Mouse (Mus musculus) forebrain, postnatal 0 days (tissue): ENCODE results near the gene Kcns1. TPM values are rescaled to one million over a fixed set of nuclear protein-coding genes. Genes with fewer than 3 reads are reported as not detected.

Experiments
- ATAC-seq: fragments of 200-750 bp; cut with Nextera tagmentation; 2 replicates; pipeline ENCODE4 v1.8.0; 2017; ENCODE audit warnings: mild to moderate bottlenecking, moderate library complexity
- DNase-seq: peaks from one replicate; pipeline ENCODE4 v3.0.0-alpha.2; 2015
- H3K27ac ChIP-seq: fragments of 300-500 bp; sonication (generic); 2 replicates; pipeline ENCODE4 v1.5.1; 2014; ENCODE audit warnings: low read depth, mild to moderate bottlenecking, antibody characterized with exemption, low read length, moderate library complexity, mixed read lengths
- H3K27me3 ChIP-seq: fragments of 300-500 bp; sonication (generic); 2 replicates; pipeline ENCODE4 v1.6.1; 2014; ENCODE audit warnings: mild to moderate bottlenecking, low read length, mixed read lengths; ENCODE audit not compliant: insufficient read depth
- H3K36me3 ChIP-seq: fragments of 300-500 bp; sonication (generic); 2 replicates; pipeline ENCODE4 v1.6.1; 2014; ENCODE audit warnings: mild to moderate bottlenecking, moderate library complexity; ENCODE audit not compliant: insufficient read depth
- H3K4me1 ChIP-seq: fragments of 300-500 bp; sonication (generic); 2 replicates; pipeline ENCODE4 v1.6.1; 2014; ENCODE audit warnings: antibody characterized with exemption; ENCODE audit not compliant: insufficient read depth
- H3K4me2 ChIP-seq: fragments of 300-500 bp; sonication (generic); 2 replicates; pipeline ENCODE4 v1.6.1; 2014; ENCODE audit warnings: low read depth, mild to moderate bottlenecking, moderate library complexity
- H3K4me3 ChIP-seq: fragments of 300-500 bp; sonication (generic); 2 replicates; pipeline ENCODE4 v1.5.1; 2014; ENCODE audit warnings: low read depth, low read length, mixed read lengths
- H3K9ac ChIP-seq: fragments of 300-500 bp; sonication (generic); 2 replicates; pipeline ENCODE4 v1.6.1; 2014; ENCODE audit warnings: mild to moderate bottlenecking
- H3K9me3 ChIP-seq: fragments of 300-500 bp; sonication (generic); 2 replicates; pipeline ENCODE4 v1.6.1; 2016; ENCODE audit warnings: low read length
- CTCF ChIP-seq: sonication (generic); IDR thresholded peaks from 2 replicates; pipeline ENCODE4 v1.5.1; 2016; ENCODE audit warnings: antibody characterized with exemption, control low read depth, low read depth
- WGBS: fragments of 180-500 bp; shearing (Covaris S2); extraction: QIAGEN DNeasy Blood & Tissue Kit; methylation state at CpG from one replicate; pipeline ENCODE4 v1.1.7; 2014; 5-methylcytosine and 5-hydroxymethylcytosine counted together
- polyA plus RNA-seq: library from polyadenylated mRNA; unstranded; fragments of >200 nt; fragmentation: Nextera tagmentation; extraction: Ambion mirVana; gene quantifications from 2 replicates; pipeline ENCODE4 v1.2.1, GENCODE M21; 2015
- total RNA-seq: library from RNA; depleted of rRNA; stranded (reverse); fragments of >200 nt; gene quantifications from 2 replicates; pipeline ENCODE4 v1.2.3, GENCODE M21; 2014; rRNA removed

The Kcns1 gene
- total and polyA plus RNA-seq, 2 experiments from 2014 or later: 3.5 to 15.4 TPM

- ATAC-seq (no peak), DNase-seq (no peak)
- H3K27me3 ChIP-seq: no peaks in the 10 kb centered on the region
- no peak overlapping the region for H3K4me2 ChIP-seq
- no peak for TF ChIP-seq CTCF
- H3K4me1 ChIP-seq: no peaks in the 10 kb centered on the region
- H3K36me3 ChIP-seq: peaks cover 10% of the 10 kb centered on the region
- H3K9ac ChIP-seq: no peak overlapping the region
- 81% methylated on average over 2 of the region's 2 CpGs for WGBS
- H3K9me3 ChIP-seq: no peaks in the 10 kb centered on the region
- H3K27ac ChIP-seq: no peak overlapping the region
- no peak overlapping the region for H3K4me3 ChIP-seq
Observed at GRCm38 (mm10) chr2:164127297-164127696, 43.6 kb downstream of the Kcns1 start.

GRCm38 (mm10) chr2:164126533-164126955 lies 44.4 kb downstream of the Kcns1 start:
- ATAC-seq: peak; percentile 53
- Histone ChIP-seq H3K36me3 (peaks cover 18% of the 10 kb centered on the region), H3K9ac (no peak overlapping the region), H3K4me3 (no peak overlapping the region), H3K4me1 (no peaks in the 10 kb centered on the region), H3K4me2 (no peak overlapping the region), H3K27ac (no peak overlapping the region), H3K27me3 (no peaks in the 10 kb centered on the region), H3K9me3 (no peaks in the 10 kb centered on the region)
- peak; percentile 73 for TF ChIP-seq CTCF
- 70% methylated on average over 13 of the region's 13 CpGs for WGBS
- DNase-seq: peak; percentile 75

GRCm38 (mm10) chr2:164123169-164123766 lies 47.6 kb downstream of the Kcns1 start:
- H3K27ac ChIP-seq: no peak overlapping the region
- H3K4me2 ChIP-seq: no peak overlapping the region
- H3K4me1 ChIP-seq: no peaks in the 10 kb centered on the region
- no peak for TF ChIP-seq CTCF
- WGBS: 88% methylated on average over 5 of the region's 5 CpGs
- H3K36me3 ChIP-seq: peaks cover 35% of the 10 kb centered on the region
- no peak overlapping the region for H3K4me3 ChIP-seq
- H3K9ac ChIP-seq: no peak overlapping the region
- ATAC-seq (no peak), DNase-seq (no peak)
- H3K9me3 ChIP-seq: no peaks in the 10 kb centered on the region
- H3K27me3 ChIP-seq: no peaks in the 10 kb centered on the region

- Histone ChIP-seq H3K36me3 (peaks cover 31% of the 10 kb centered on the region), H3K27ac (no peak overlapping the region), H3K27me3 (no peaks in the 10 kb centered on the region), H3K4me2 (no peak overlapping the region), H3K4me1 (no peaks in the 10 kb centered on the region), H3K9ac (no peak overlapping the region), H3K9me3 (no peaks in the 10 kb centered on the region), H3K4me3 (no peak overlapping the region)
- DNase-seq (no peak), ATAC-seq (no peak)
- TF ChIP-seq CTCF: no peak
- 87% methylated on average over 6 of the region's 6 CpGs for WGBS
Observed at GRCm38 (mm10) chr2:164119503-164119902, 51.4 kb downstream of the Kcns1 start.

- DNase-seq (no peak), ATAC-seq (no peak)
- H3K36me3 ChIP-seq: peaks cover 26% of the 10 kb centered on the region
- no peak overlapping the region for H3K9ac ChIP-seq
- no peaks in the 10 kb centered on the region for H3K9me3 ChIP-seq
- H3K27ac ChIP-seq: no peak overlapping the region
- H3K4me2 ChIP-seq: no peak overlapping the region
- H3K27me3 ChIP-seq: no peaks in the 10 kb centered on the region
- H3K4me3 ChIP-seq: no peak overlapping the region
- WGBS: 80% methylated on average over 10 of the region's 10 CpGs
- no peak for TF ChIP-seq CTCF
- H3K4me1 ChIP-seq: no peaks in the 10 kb centered on the region
Observed at GRCm38 (mm10) chr2:164115531-164115930, 55.4 kb downstream of the Kcns1 start.

GRCm38 (mm10) chr2:164114051-164114450 lies 56.9 kb downstream of the Kcns1 start:
- Histone ChIP-seq H3K4me1 (no peaks in the 10 kb centered on the region), H3K9me3 (no peaks in the 10 kb centered on the region), H3K4me3 (no peak overlapping the region), H3K4me2 (no peak overlapping the region), H3K27me3 (no peaks in the 10 kb centered on the region), H3K36me3 (peaks cover 16% of the 10 kb centered on the region; the same call in 1 of the 2 replicates), H3K27ac (no peak overlapping the region), H3K9ac (no peak overlapping the region)
- no peak for ATAC-seq
- 91% methylated on average over 6 of the region's 6 CpGs for WGBS
- no peak for DNase-seq
- no peak for TF ChIP-seq CTCF

Other genes with a start within 250 kb of the Kcns1 start
- gene Ywhab, start 176.2 kb downstream of the Kcns1 start, total RNA-seq: 161 and 171 TPM in 2 replicates
- 510 and 620 TPM in 2 replicates for gene Ywhab, start 176.2 kb downstream of the Kcns1 start, polyA plus RNA-seq
- 0.71 and 1.1 TPM in 2 replicates for gene Pabpc1l, start 145.7 kb downstream of the Kcns1 start, total RNA-seq
- gene Pabpc1l, start 145.7 kb downstream of the Kcns1 start, polyA plus RNA-seq: 1.8 and 2.6 TPM in 2 replicates
- 33.5 and 36.1 TPM in 2 replicates for gene Stk4, start 100.8 kb downstream of the Kcns1 start, total RNA-seq
- gene Stk4, start 100.8 kb downstream of the Kcns1 start, polyA plus RNA-seq: 17.4 and 19.3 TPM in 2 replicates
- gene Tomm34, start 99.9 kb downstream of the Kcns1 start, total RNA-seq: 37.2 and 42.2 TPM in 2 replicates
- gene Tomm34, start 99.9 kb downstream of the Kcns1 start, polyA plus RNA-seq: 49.4 and 54.2 TPM in 2 replicates
- gene Wfdc5, start 11.6 kb upstream of the Kcns1 start, total RNA-seq: not detected in 2 replicates
- gene Wfdc5, start 11.6 kb upstream of the Kcns1 start, polyA plus RNA-seq: not detected in 2 replicates
- gene Wfdc12, start 19.5 kb upstream of the Kcns1 start, total RNA-seq: not detected in 2 replicates
- gene Wfdc12, start 19.5 kb upstream of the Kcns1 start, polyA plus RNA-seq: not detected in 2 replicates
- gene Wfdc15a, start 29.0 kb upstream of the Kcns1 start, total RNA-seq: not detected in 2 replicates
- gene Wfdc15a, start 29.0 kb upstream of the Kcns1 start, polyA plus RNA-seq: not detected in 2 replicates
- gene Wfdc15b, start 50.5 kb upstream of the Kcns1 start, total RNA-seq: not detected in 2 replicates
- not detected in 2 replicates for gene Wfdc15b, start 50.5 kb upstream of the Kcns1 start, polyA plus RNA-seq
- gene Svs2, start 67.4 kb upstream of the Kcns1 start, total RNA-seq: not detected in 2 replicates
- gene Svs2, start 67.4 kb upstream of the Kcns1 start, polyA plus RNA-seq: not detected in 2 replicates
- not detected in 2 replicates for gene Svs3b, start 85.5 kb upstream of the Kcns1 start, total RNA-seq
- gene Svs3b, start 85.5 kb upstream of the Kcns1 start, polyA plus RNA-seq: not detected in 2 replicates
- gene Svs4, start 107.3 kb upstream of the Kcns1 start, total RNA-seq: not detected in 2 replicates
- gene Svs4, start 107.3 kb upstream of the Kcns1 start, polyA plus RNA-seq: not detected in 2 replicates
- gene Svs3a, start 118.2 kb upstream of the Kcns1 start, total RNA-seq: not detected in 2 replicates
- not detected in 2 replicates for gene Svs3a, start 118.2 kb upstream of the Kcns1 start, polyA plus RNA-seq
- not detected in 2 replicates for gene Svs6, start 145.6 kb upstream of the Kcns1 start, total RNA-seq
- not detected in 2 replicates for gene Svs6, start 145.6 kb upstream of the Kcns1 start, polyA plus RNA-seq
- gene Svs5, start 161.6 kb upstream of the Kcns1 start, total RNA-seq: not detected in 2 replicates
- not detected in 2 replicates for gene Svs5, start 161.6 kb upstream of the Kcns1 start, polyA plus RNA-seq
- not detected in 2 replicates for gene Slpi, start 218.0 kb upstream of the Kcns1 start, total RNA-seq
- 0.71 and 0.77 TPM in 2 replicates for gene Slpi, start 218.0 kb upstream of the Kcns1 start, polyA plus RNA-seq
- gene Rbpjl, start 232.0 kb upstream of the Kcns1 start, total RNA-seq: 0.46 TPM in 1 of 2 replicates, not detected in the other
- gene Rbpjl, start 232.0 kb upstream of the Kcns1 start, polyA plus RNA-seq: 0.17 and 0.33 TPM in 2 replicates
- gene Matn4, start 234.0 kb upstream of the Kcns1 start, total RNA-seq: 6.2 and 6.3 TPM in 2 replicates
- gene Matn4, start 234.0 kb upstream of the Kcns1 start, polyA plus RNA-seq: 3.3 and 7.1 TPM in 2 replicates